Mouse (Mus musculus): ENCODE measurements at regions not wholly inside any gene's neighbourhood (a gene's known extent, or its start where the extent isn't known, plus 50 kb on each side); places are given as distances from the start of the nearest gene placed in this dataset.

DNA sequence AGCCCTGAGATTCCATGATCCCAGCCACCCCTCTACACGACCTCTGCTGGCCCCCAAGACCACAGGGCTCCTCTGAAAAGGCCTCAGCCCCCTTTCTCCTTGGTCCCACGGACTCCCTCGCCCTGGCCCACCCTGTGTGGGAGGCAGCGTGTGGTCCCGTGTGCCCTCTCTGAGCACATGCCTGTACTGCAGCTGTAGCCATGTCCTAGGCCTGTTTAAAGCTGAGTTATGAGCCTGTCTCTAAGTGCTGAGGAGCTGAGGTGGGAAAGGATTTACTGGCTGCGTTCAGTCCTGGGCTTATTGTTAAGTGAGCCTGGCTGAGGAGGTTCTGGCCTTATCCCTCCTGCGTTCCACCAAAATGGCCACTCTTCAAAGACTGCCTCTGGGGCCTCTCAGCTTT lies 102.6 kb downstream of the Vegfa start:
- no peak overlapping the region for H3K4me3 ChIP-seq (ENCODE audit: low read depth, low read length)

GRCm38 (mm10) chr17:45928903-45929477 lies 103.2 kb downstream of the Vegfa start:
- no peak overlapping the region for H3K27ac ChIP-seq (ENCODE audit: low read depth)
- 64% methylated on average over 8 of the region's 8 CpGs for WGBS
- no peaks in the 10 kb centered on the region for H3K4me1 ChIP-seq (ENCODE audit: control insufficient read depth, insufficient read depth)

More for the DNA sequence above, 102.6 kb downstream of the Vegfa start:
- 74% methylated on average over 7 of the region's 7 CpGs for WGBS
- H3K27me3 ChIP-seq (ENCODE audit: control insufficient read depth, insufficient read depth, low read length), result 0 out of 2 replicates have a peak, but pooled peaks cover 3% of the 10 kb centered on the region
- no peak overlapping the region for H3K9ac ChIP-seq (replicated peaks; ENCODE audit: low read depth, low read length)
- ATAC-seq (ENCODE audit: insufficient read depth, low read depth), result no peak
- no peaks in the 10 kb centered on the region for H3K9me3 ChIP-seq (replicated peaks; ENCODE audit: control insufficient read depth, low read length)
- H3K4me2 ChIP-seq (ENCODE audit: low read depth, low read length), result no peak overlapping the region
- DNase-seq (ENCODE audit: low spot score), result no peak
- H3K36me3 ChIP-seq (replicated peaks; ENCODE audit: control insufficient read depth, insufficient read depth, low read length), result no peaks in the 10 kb centered on the region
- H3K4me1 ChIP-seq (ENCODE audit: control insufficient read depth, insufficient read depth), result no peaks in the 10 kb centered on the region
- TF ChIP-seq CTCF (IDR thresholded peaks at IDR 0.05; ENCODE audit: low read depth), result no peak
- no peak for TF ChIP-seq EP300 (IDR thresholded peaks at IDR 0.05; ENCODE audit: low read depth)
- H3K27ac ChIP-seq (ENCODE audit: low read depth), result no peak overlapping the region

GRCm38 (mm10) chr17:45928013-45928412 lies 104.2 kb downstream of the Vegfa start:
- H3K27ac ChIP-seq (ENCODE audit: low read depth), result no peak overlapping the region
- H3K9me3 ChIP-seq (replicated peaks; ENCODE audit: control insufficient read depth, low read length), result no peaks in the 10 kb centered on the region
- 0 out of 2 replicates have a peak, but pooled peaks cover 3% of the 10 kb centered on the region for H3K27me3 ChIP-seq (ENCODE audit: control insufficient read depth, insufficient read depth, low read length)
- H3K4me1 ChIP-seq (ENCODE audit: control insufficient read depth, insufficient read depth), result no peaks in the 10 kb centered on the region
- no peaks in the 10 kb centered on the region for H3K36me3 ChIP-seq (replicated peaks; ENCODE audit: control insufficient read depth, insufficient read depth, low read length)
- ATAC-seq (ENCODE audit: insufficient read depth, low read depth) (no peak), DNase-seq (ENCODE audit: low spot score) (no peak)
- whole genome bisulfite sequencing, result 74% methylated on average over 4 of the region's 4 CpGs
- H3K4me2 ChIP-seq (ENCODE audit: low read depth, low read length), result no peak overlapping the region
- no peak overlapping the region for H3K9ac ChIP-seq (replicated peaks; ENCODE audit: low read depth, low read length)
- TF ChIP-seq EP300 (IDR thresholded peaks at IDR 0.05; ENCODE audit: low read depth) (no peak), CTCF (IDR thresholded peaks at IDR 0.05; ENCODE audit: low read depth) (no peak)
- H3K4me3 ChIP-seq (ENCODE audit: low read depth, low read length), result no peak overlapping the region

More at GRCm38 (mm10) chr17:45928903-45929477, 103.2 kb downstream of the Vegfa start:
- Histone ChIP-seq H3K9ac (replicated peaks; ENCODE audit: low read depth, low read length) (no peak overlapping the region), H3K9me3 (replicated peaks; ENCODE audit: control insufficient read depth, low read length) (no peaks in the 10 kb centered on the region), H3K27me3 (ENCODE audit: control insufficient read depth, insufficient read depth, low read length) (0 out of 2 replicates have a peak, but pooled peaks cover 3% of the 10 kb centered on the region), H3K4me2 (ENCODE audit: low read depth, low read length) (no peak overlapping the region), H3K36me3 (replicated peaks; ENCODE audit: control insufficient read depth, insufficient read depth, low read length) (no peaks in the 10 kb centered on the region), H3K4me3 (ENCODE audit: low read depth, low read length) (no peak overlapping the region)
- no peak for TF ChIP-seq CTCF (IDR thresholded peaks at IDR 0.05; ENCODE audit: low read depth)
- no peak for TF ChIP-seq EP300 (IDR thresholded peaks at IDR 0.05; ENCODE audit: low read depth)
- no peak for DNase-seq (ENCODE audit: low spot score)
- ATAC-seq (ENCODE audit: insufficient read depth, low read depth), result no peak

DNA sequence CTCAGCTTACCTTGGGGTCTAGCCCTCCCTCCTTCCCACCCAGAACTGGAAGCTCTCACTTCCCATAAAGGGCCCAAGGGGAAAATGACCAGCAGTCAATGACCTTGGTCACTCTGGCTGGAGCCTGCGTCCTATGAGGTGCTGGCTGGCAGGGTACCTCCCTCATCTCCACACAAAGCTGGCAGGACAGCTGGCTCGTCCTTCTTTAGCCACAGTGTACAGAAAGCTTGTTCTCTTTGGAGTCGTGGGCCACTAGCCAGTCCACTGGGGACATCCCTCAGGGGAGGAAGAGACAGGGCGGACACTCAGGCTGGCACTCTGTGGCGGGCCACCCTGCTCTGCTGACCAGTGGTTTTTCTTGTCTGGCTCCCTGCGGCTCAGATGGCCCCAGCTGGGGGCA lies 106.3 kb downstream of the Vegfa start:
- TF ChIP-seq EP300 (IDR thresholded peaks at IDR 0.05; ENCODE audit: low read depth), result no peak
- no peak for TF ChIP-seq CTCF (IDR thresholded peaks at IDR 0.05; ENCODE audit: low read depth)
- no peaks in the 10 kb centered on the region for H3K4me1 ChIP-seq (ENCODE audit: control insufficient read depth, insufficient read depth)
- DNase-seq (ENCODE audit: low spot score), result no peak
- no peaks in the 10 kb centered on the region for H3K9me3 ChIP-seq (replicated peaks; ENCODE audit: control insufficient read depth, low read length)
- no peak for ATAC-seq (ENCODE audit: insufficient read depth, low read depth)
- H3K4me3 ChIP-seq (ENCODE audit: low read depth, low read length), result no peak overlapping the region
- 78% methylated on average over 6 of the region's 6 CpGs for WGBS
- no peak overlapping the region for H3K27ac ChIP-seq (ENCODE audit: low read depth)
- 0 out of 2 replicates have a peak, but pooled peaks cover 3% of the 10 kb centered on the region for H3K27me3 ChIP-seq (ENCODE audit: control insufficient read depth, insufficient read depth, low read length)
- H3K9ac ChIP-seq (replicated peaks; ENCODE audit: low read depth, low read length), result no peak overlapping the region
- no peak overlapping the region for H3K4me2 ChIP-seq (ENCODE audit: low read depth, low read length)
- H3K36me3 ChIP-seq (replicated peaks; ENCODE audit: control insufficient read depth, insufficient read depth, low read length), result no peaks in the 10 kb centered on the region

GRCm38 (mm10) chr17:45924595-45924994 lies 107.6 kb downstream of the Vegfa start:
- ATAC-seq (ENCODE audit: insufficient read depth, low read depth) (no peak), DNase-seq (ENCODE audit: low spot score) (no peak)
- no peak overlapping the region for H3K27ac ChIP-seq (ENCODE audit: low read depth)
- no peak overlapping the region for H3K4me2 ChIP-seq (ENCODE audit: low read depth, low read length)
- peaks cover 7% of the 10 kb centered on the region; the same call in 1 of the 2 replicates for H3K4me1 ChIP-seq (ENCODE audit: control insufficient read depth, insufficient read depth)
- 0 out of 2 replicates have a peak, but pooled peaks cover 3% of the 10 kb centered on the region for H3K27me3 ChIP-seq (ENCODE audit: control insufficient read depth, insufficient read depth, low read length)
- H3K9ac ChIP-seq (replicated peaks; ENCODE audit: low read depth, low read length), result no peak overlapping the region
- H3K4me3 ChIP-seq (ENCODE audit: low read depth, low read length), result no peak overlapping the region
- H3K36me3 ChIP-seq (replicated peaks; ENCODE audit: control insufficient read depth, insufficient read depth, low read length), result no peaks in the 10 kb centered on the region
- no peaks in the 10 kb centered on the region for H3K9me3 ChIP-seq (replicated peaks; ENCODE audit: control insufficient read depth, low read length)
- 81% methylated on average over 6 of the region's 6 CpGs for WGBS
- TF ChIP-seq CTCF (IDR thresholded peaks at IDR 0.05; ENCODE audit: low read depth), result no peak
- TF ChIP-seq EP300 (IDR thresholded peaks at IDR 0.05; ENCODE audit: low read depth), result no peak

All from heart, postnatal 0 days (tissue).